Mouse (Mus musculus) forebrain, embryonic 10.5 days (tissue): ENCODE measurements at regions not wholly inside any gene's neighbourhood (a gene's known extent, or its start where the extent isn't known, plus 50 kb on each side); places are given as distances from the start of the nearest gene placed in this dataset.
A peak's percentile ranks its signal among the peaks of the same experiment; 100 is the strongest.

ENCODE experiments used
- DNase-seq: peaks from one replicate; pipeline ENCODE4 v3.0.0-alpha.2; 2017; ENCODE audit warnings: low spot score; ENCODE audit errors: extremely low spot score
- H3K27ac ChIP-seq: fragments of 300-500 bp; sonication (generic); 2 replicates; pipeline ENCODE4 v1.5.1; 2016; ENCODE audit warnings: mild to moderate bottlenecking
- H3K27me3 ChIP-seq: fragments of 300-500 bp; sonication (generic); 2 replicates; pipeline ENCODE4 v1.6.1; 2016; ENCODE audit warnings: mild to moderate bottlenecking; ENCODE audit not compliant: poor library complexity, severe bottlenecking
- H3K36me3 ChIP-seq: fragments of 300-500 bp; sonication (generic); replicated peaks from 2 replicates; pipeline ENCODE4 v1.6.1; 2016; ENCODE audit warnings: mild to moderate bottlenecking, moderate library complexity
- H3K4me1 ChIP-seq: fragments of 300-500 bp; sonication (generic); 2 replicates; pipeline ENCODE4 v1.6.1; 2016
- H3K4me3 ChIP-seq: fragments of 300-500 bp; sonication (generic); 2 replicates; pipeline ENCODE4 v1.5.1; 2016; ENCODE audit warnings: mild to moderate bottlenecking, moderate library complexity
- H3K9me3 ChIP-seq: fragments of 300-500 bp; sonication (generic); 2 replicates; pipeline ENCODE4 v1.6.1; 2016; ENCODE audit warnings: mild to moderate bottlenecking, moderate library complexity
- WGBS: fragments of 180-500 bp; shearing (Covaris S2); methylation state at CpG from one replicate; pipeline ENCODE4 v1.1.7; 2016; 5-methylcytosine and 5-hydroxymethylcytosine counted together

- no peaks in the 10 kb centered on the region for H3K9me3 ChIP-seq
- 75% methylated on average over 9 of the region's 9 CpGs for WGBS
- H3K27ac ChIP-seq = peak overlapping the region; percentile 35; the same call in 1 of the 2 replicates
- H3K36me3 ChIP-seq = no peaks in the 10 kb centered on the region
- DNase-seq = no peak
- no peaks in the 10 kb centered on the region for H3K27me3 ChIP-seq
- H3K4me3 ChIP-seq = no peak overlapping the region
- peaks cover 12% of the 10 kb centered on the region; the same call in 1 of the 2 replicates for H3K4me1 ChIP-seq
These were observed 223.9 kb upstream of the Usp24 start for GRCm38 (mm10) chr4:106091927-106092675.

GRCm38 (mm10) chr4:106092676-106093070 lies 223.3 kb upstream of the Usp24 start:
- H3K36me3 ChIP-seq = no peaks in the 10 kb centered on the region
- peaks cover 12% of the 10 kb centered on the region; the same call in 1 of the 2 replicates for H3K4me1 ChIP-seq
- no peak for DNase-seq
- peak overlapping the region; percentile 35; the same call in 1 of the 2 replicates for H3K27ac ChIP-seq
- H3K4me3 ChIP-seq = no peak overlapping the region
- H3K9me3 ChIP-seq = no peaks in the 10 kb centered on the region
- WGBS = 75% methylated on average over 6 of the region's 6 CpGs
- H3K27me3 ChIP-seq = no peaks in the 10 kb centered on the region

GRCm38 (mm10) chr4:106093252-106093651 lies 222.8 kb upstream of the Usp24 start:
- Histone ChIP-seq H3K4me3 (no peak overlapping the region), H3K27ac (no peak overlapping the region), H3K4me1 (peaks cover 12% of the 10 kb centered on the region; the same call in 1 of the 2 replicates), H3K36me3 (no peaks in the 10 kb centered on the region), H3K27me3 (no peaks in the 10 kb centered on the region), H3K9me3 (no peaks in the 10 kb centered on the region)
- 91% methylated on average over 2 of the region's 2 CpGs for WGBS
- DNase-seq = no peak

GRCm38 (mm10) chr4:106094882-106095556 lies 221.0 kb upstream of the Usp24 start:
- WGBS = 85% methylated on average over 11 of the region's 11 CpGs
- Histone ChIP-seq H3K4me1 (peaks cover 15% of the 10 kb centered on the region), H3K4me3 (no peak overlapping the region), H3K27ac (no peak overlapping the region), H3K36me3 (no peaks in the 10 kb centered on the region), H3K27me3 (no peaks in the 10 kb centered on the region), H3K9me3 (no peaks in the 10 kb centered on the region)
- DNase-seq = no peak

- Histone ChIP-seq H3K9me3 (no peaks in the 10 kb centered on the region), H3K4me3 (no peak overlapping the region), H3K36me3 (no peaks in the 10 kb centered on the region), H3K27ac (no peak overlapping the region), H3K27me3 (no peaks in the 10 kb centered on the region; the same call in 1 of the 2 replicates), H3K4me1 (peaks cover 26% of the 10 kb centered on the region)
- 70% methylated on average over 3 of the region's 3 CpGs for WGBS
- no peak for DNase-seq
These were observed 219.9 kb upstream of the Usp24 start for GRCm38 (mm10) chr4:106096130-106096529.

- 94% methylated on average over 1 of the region's 1 CpGs for WGBS
These were observed 218.2 kb upstream of the Usp24 start for GRCm38 (mm10) chr4:106097846-106098245.

GRCm38 (mm10) chr4:106100211-106101025 lies 215.6 kb upstream of the Usp24 start:
- H3K27ac ChIP-seq = peak overlapping the region; percentile 35
- DNase-seq = no peak
- no peaks in the 10 kb centered on the region; the same call in 1 of the 2 replicates for H3K27me3 ChIP-seq
- peaks cover 45% of the 10 kb centered on the region for H3K4me1 ChIP-seq
- WGBS = 53% methylated on average over 11 of the region's 11 CpGs
- no peak overlapping the region for H3K4me3 ChIP-seq
- H3K9me3 ChIP-seq = no peaks in the 10 kb centered on the region
- no peaks in the 10 kb centered on the region for H3K36me3 ChIP-seq

More at GRCm38 (mm10) chr4:106097846-106098245, 218.2 kb upstream of the Usp24 start:
- H3K36me3 ChIP-seq = no peaks in the 10 kb centered on the region
- H3K9me3 ChIP-seq = no peaks in the 10 kb centered on the region
- peaks cover 32% of the 10 kb centered on the region for H3K4me1 ChIP-seq
- no peak for DNase-seq
- H3K27ac ChIP-seq = no peak overlapping the region
- no peak overlapping the region for H3K4me3 ChIP-seq
- no peaks in the 10 kb centered on the region; the same call in 1 of the 2 replicates for H3K27me3 ChIP-seq

- Histone ChIP-seq H3K9me3 (no peaks in the 10 kb centered on the region), H3K4me3 (no peak overlapping the region), H3K4me1 (peaks cover 45% of the 10 kb centered on the region), H3K36me3 (no peaks in the 10 kb centered on the region), H3K27ac (peak overlapping the region; percentile 62), H3K27me3 (no peaks in the 10 kb centered on the region; the same call in 1 of the 2 replicates)
- 52% methylated on average over 5 of the region's 5 CpGs for WGBS
- no peak for DNase-seq
These were observed 214.1 kb upstream of the Usp24 start for GRCm38 (mm10) chr4:106101904-106102303.

GRCm38 (mm10) chr4:106102451-106102977 lies 213.5 kb upstream of the Usp24 start:
- no peaks in the 10 kb centered on the region; the same call in 1 of the 2 replicates for H3K27me3 ChIP-seq
- no peak overlapping the region for H3K4me3 ChIP-seq
- peak; percentile 38 for DNase-seq
- H3K36me3 ChIP-seq = no peaks in the 10 kb centered on the region
- no peaks in the 10 kb centered on the region for H3K9me3 ChIP-seq
- WGBS = 28% methylated on average over 7 of the region's 7 CpGs
- peak overlapping the region; percentile 62 for H3K27ac ChIP-seq
- H3K4me1 ChIP-seq = peaks cover 45% of the 10 kb centered on the region

- Histone ChIP-seq H3K27ac (peak overlapping the region; percentile 31; the same call in 1 of the 2 replicates), H3K36me3 (no peaks in the 10 kb centered on the region), H3K4me1 (peaks cover 45% of the 10 kb centered on the region), H3K27me3 (no peaks in the 10 kb centered on the region; the same call in 1 of the 2 replicates), H3K9me3 (no peaks in the 10 kb centered on the region), H3K4me3 (no peak overlapping the region)
- no peak for DNase-seq
- 81% methylated on average over 11 of the region's 11 CpGs for WGBS
These were observed 212.0 kb upstream of the Usp24 start for GRCm38 (mm10) chr4:106103750-106104635.

GRCm38 (mm10) chr4:106112981-106113380 lies 203.0 kb upstream of the Usp24 start:
- Histone ChIP-seq H3K4me1 (peaks cover 15% of the 10 kb centered on the region), H3K36me3 (no peaks in the 10 kb centered on the region), H3K9me3 (no peaks in the 10 kb centered on the region), H3K4me3 (no peak overlapping the region), H3K27me3 (no peaks in the 10 kb centered on the region), H3K27ac (no peak overlapping the region)
- DNase-seq = no peak
